Mouse (Mus musculus) kidney, adult 10 weeks (tissue): ENCODE results near the gene Ostn. TPM values are rescaled to one million over a fixed set of nuclear protein-coding genes. Genes with fewer than 3 reads are reported as not detected.

Source experiments
- polyA plus RNA-seq: library from polyadenylated mRNA; stranded (reverse); fragments of 350-450 nt; fragmentation: Illumina TruSeq; extraction: RNeasy Lipid Tissue Mini Kit (QIAGEN cat#74804); gene quantifications from one replicate; pipeline ENCODE4 v1.2.3, GENCODE M21; 2014; ENCODE audit warnings: low read depth, low replicate concordance

Gene Ostn
- polyA plus RNA-seq: not detected

GRCm38 (mm10) chr16:27307189-27307588, at the start of gene Ostn:
TSS of gene Ostn (plus strand) at chr16:27307489.

GRCm38 (mm10) chr16:27370191-27370590, 62.9 kb downstream of the Ostn start, which contains the start of gene Uts2b:
TSS of gene Uts2b (minus strand) at chr16:27370239.

DNA sequence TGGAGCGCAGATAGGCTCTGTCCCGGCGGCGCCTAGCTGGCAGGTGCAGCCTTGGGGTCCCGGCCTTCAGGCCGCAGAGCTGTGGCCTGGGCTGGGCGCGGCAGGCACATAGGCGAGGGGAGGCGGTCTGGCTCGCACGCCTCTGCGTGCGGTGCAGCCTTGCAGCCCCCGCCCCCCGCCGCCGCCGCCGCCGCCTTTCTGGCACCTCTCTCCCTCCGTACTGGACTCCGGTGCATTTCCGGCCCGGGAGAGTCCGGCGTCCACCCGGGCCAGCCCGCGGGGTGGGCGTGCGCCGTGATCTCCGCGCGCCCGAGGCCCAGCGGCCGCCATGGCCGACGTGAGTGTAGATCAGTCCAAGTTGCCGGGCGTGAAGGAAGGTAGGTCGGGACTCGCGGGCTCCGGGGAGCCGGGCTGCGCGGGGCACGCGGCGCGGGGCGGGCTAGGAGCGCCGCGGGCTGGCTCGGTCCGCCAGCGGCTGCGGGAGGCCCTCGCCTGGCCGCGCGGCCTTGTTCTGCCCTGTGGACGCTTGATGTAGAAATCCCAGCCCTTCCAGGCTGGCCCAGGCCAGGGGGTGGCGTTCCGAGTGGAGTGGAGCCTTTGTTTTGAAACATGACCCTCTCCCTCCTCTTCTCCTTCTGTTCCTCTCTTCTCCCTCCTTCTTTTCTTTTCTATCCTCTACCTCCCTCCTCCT, 81.6 kb downstream of the Ostn start, which contains the start of gene Ccdc50:
Ccdc50 (plus strand) TSS at position 109 of the 691 bp plus-strand sequence.

Other genes with a start within 250 kb of the Ostn start
- gene Uts2b, start 62.8 kb downstream of the Ostn start, polyA plus RNA-seq: not detected
- 98.4 TPM for gene Ccdc50, start 81.4 kb downstream of the Ostn start, polyA plus RNA-seq